Mouse (Mus musculus): ENCODE measurements around the gene Tspan17. TPM values are rescaled to one million over a fixed set of nuclear protein-coding genes. Genes with fewer than 3 reads are reported as not detected.

Tspan17 gene
- polyA plus RNA-seq, 1 experiment = 26.6 TPM

DNA sequence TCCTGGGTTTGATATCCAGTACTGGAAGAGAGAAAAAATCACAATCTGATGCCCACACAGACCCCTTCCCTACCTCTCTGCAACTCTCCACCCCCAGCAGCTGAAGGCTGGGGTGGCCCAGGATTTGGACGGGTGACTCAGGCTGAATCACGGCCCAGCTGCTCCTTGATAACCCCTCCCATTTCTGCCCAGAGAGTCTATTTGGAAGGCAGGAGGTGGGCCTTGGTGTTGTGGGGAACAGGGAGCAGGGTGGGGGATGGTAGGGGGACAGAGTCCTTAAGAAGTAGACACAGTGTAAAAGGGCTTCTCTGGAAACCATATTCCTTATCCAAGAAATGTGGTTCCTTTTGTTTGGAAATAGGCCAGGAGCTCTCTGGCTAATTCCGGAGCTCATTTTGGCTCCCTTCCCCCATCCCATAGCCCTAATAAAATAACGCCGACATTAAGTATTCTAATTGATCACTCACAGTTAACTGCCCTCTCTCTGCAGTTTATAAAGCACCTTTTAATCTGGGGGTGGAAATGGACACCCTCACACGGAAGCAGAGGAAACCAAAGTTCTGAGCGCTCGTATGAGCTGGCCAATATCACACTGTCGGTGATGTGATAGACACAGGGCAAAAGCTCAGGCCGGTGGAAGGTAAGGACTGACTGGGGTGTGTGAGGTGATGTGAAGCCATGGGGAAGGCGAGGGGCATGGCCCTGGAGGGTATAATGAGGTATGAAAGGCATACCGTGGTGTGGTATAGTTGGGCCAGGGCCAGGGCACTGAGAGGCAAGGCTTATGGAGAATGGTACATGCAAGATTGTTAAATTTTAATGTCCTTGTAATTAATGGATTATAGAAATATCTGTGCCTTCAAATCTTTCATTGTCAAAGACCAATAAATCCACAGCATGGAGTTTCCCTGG, 34.8 kb upstream of the Tspan17 start:
- Histone ChIP-seq H3K27me3 (ENCODE audit: control insufficient read depth, insufficient read depth, insufficient read length) (peaks cover 9% of the 10 kb centered on the region), H3K79me3 (ENCODE audit: low read depth) (no peaks in the 10 kb centered on the region), H3K79me2 (ENCODE audit: control insufficient read depth, insufficient read depth) (no peaks in the 10 kb centered on the region), H3K4me3 (ENCODE audit: insufficient read depth, poor library complexity, severe bottlenecking) (no peak overlapping the region), H3K36me3 (ENCODE audit: control insufficient read depth, insufficient read depth) (no peaks in the 10 kb centered on the region), H3ac (ENCODE audit: control insufficient read depth, insufficient read length, low read depth) (no peak overlapping the region)
- TF ChIP-seq MYOD1 (IDR thresholded peaks at IDR 0.05; ENCODE audit: control insufficient read depth, insufficient read length, low read depth) (peak; percentile 86), USF1 (IDR thresholded peaks at IDR 0.05; ENCODE audit: low read depth) (no peak), FOSL1 (IDR thresholded peaks at IDR 0.05; ENCODE audit: insufficient read depth, low read length, poor library complexity, severe bottlenecking) (peak; percentile 43), MAX (IDR thresholded peaks at IDR 0.05) (no peak), MYOG (IDR thresholded peaks at IDR 0.05; ENCODE audit: control insufficient read depth, extremely low read depth, insufficient read length) (no peak)

GRCm38 (mm10) chr13:54755201-54755830, 33.9 kb upstream of the Tspan17 start:
- Histone ChIP-seq H3ac (ENCODE audit: control insufficient read depth, insufficient read length, low read depth) (no peak overlapping the region), H3K79me2 (ENCODE audit: control insufficient read depth, insufficient read depth) (no peaks in the 10 kb centered on the region), H3K36me3 (ENCODE audit: control insufficient read depth, insufficient read depth) (no peaks in the 10 kb centered on the region), H3K27me3 (ENCODE audit: control insufficient read depth, insufficient read depth, insufficient read length) (peaks cover 12% of the 10 kb centered on the region), H3K79me3 (ENCODE audit: low read depth) (no peaks in the 10 kb centered on the region), H3K4me3 (ENCODE audit: insufficient read depth, poor library complexity, severe bottlenecking) (no peak overlapping the region)
- TF ChIP-seq FOSL1 (IDR thresholded peaks at IDR 0.05; ENCODE audit: insufficient read depth, low read length, poor library complexity, severe bottlenecking) (no peak), MYOG (IDR thresholded peaks at IDR 0.05; ENCODE audit: control insufficient read depth, extremely low read depth, insufficient read length) (no peak), CTCF (IDR thresholded peaks at IDR 0.05; ENCODE audit: control insufficient read depth, insufficient read depth, insufficient read length) (no peak), USF1 (IDR thresholded peaks at IDR 0.05; ENCODE audit: low read depth) (no peak), MAX (IDR thresholded peaks at IDR 0.05) (no peak), CEBPB (IDR thresholded peaks at IDR 0.05; ENCODE audit: low read depth) (no peak), MYOD1 (IDR thresholded peaks at IDR 0.05; ENCODE audit: control insufficient read depth, insufficient read length, low read depth) (no peak)

GRCm38 (mm10) chr13:54756156-54756712, 32.9 kb upstream of the Tspan17 start:
- no peak for TF ChIP-seq CEBPB (IDR thresholded peaks at IDR 0.05; ENCODE audit: low read depth)
- no peak for TF ChIP-seq MYOD1 (IDR thresholded peaks at IDR 0.05; ENCODE audit: control insufficient read depth, insufficient read length, low read depth)
- no peak for TF ChIP-seq MAX (IDR thresholded peaks at IDR 0.05)
- no peak for TF ChIP-seq CTCF (IDR thresholded peaks at IDR 0.05; ENCODE audit: control insufficient read depth, insufficient read depth, insufficient read length)
- no peak for TF ChIP-seq USF1 (IDR thresholded peaks at IDR 0.05; ENCODE audit: low read depth)
- no peak for TF ChIP-seq MYOG (IDR thresholded peaks at IDR 0.05; ENCODE audit: control insufficient read depth, extremely low read depth, insufficient read length)
- no peak for TF ChIP-seq FOSL1 (IDR thresholded peaks at IDR 0.05; ENCODE audit: insufficient read depth, low read length, poor library complexity, severe bottlenecking)
- Histone ChIP-seq H3ac (ENCODE audit: control insufficient read depth, insufficient read length, low read depth) (no peak overlapping the region), H3K79me2 (ENCODE audit: control insufficient read depth, insufficient read depth) (no peaks in the 10 kb centered on the region), H3K79me3 (ENCODE audit: low read depth) (no peaks in the 10 kb centered on the region), H3K27me3 (ENCODE audit: control insufficient read depth, insufficient read depth, insufficient read length) (peaks cover 21% of the 10 kb centered on the region), H3K36me3 (ENCODE audit: control insufficient read depth, insufficient read depth) (no peaks in the 10 kb centered on the region), H3K4me3 (ENCODE audit: insufficient read depth, poor library complexity, severe bottlenecking) (no peak overlapping the region)

DNA sequence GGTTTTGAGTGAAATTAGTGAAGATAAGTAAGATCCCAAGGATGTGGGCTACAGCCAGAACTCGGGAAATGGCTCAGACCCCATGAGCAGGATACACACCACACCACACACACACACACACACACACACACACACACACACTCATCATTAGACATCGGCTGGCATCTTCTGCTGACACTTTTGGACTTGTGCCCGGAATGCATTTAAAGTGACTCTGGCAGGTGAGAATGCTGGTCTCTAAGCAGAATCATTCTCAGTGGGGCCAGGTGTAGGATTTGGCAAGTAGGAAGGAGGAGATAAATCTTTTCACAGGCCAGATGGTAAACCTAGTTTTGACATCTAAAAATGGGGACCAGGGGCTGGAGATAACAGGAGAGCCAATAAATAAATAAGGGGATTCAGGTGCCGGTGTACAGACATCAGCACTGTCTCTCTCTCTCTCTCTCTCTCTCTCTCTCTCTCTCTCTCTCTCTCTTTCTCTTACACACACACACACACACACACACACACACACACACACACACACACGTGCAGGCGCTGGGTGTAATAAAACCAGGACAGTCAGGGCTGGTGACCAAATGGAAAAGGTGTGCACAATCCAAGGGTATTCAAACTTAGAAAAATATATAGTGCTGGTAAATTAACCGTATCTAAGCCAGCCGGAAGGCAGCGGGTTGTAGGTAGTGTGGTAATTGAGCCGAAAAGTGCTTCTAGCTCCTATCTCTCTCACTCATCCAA, 31.9 kb upstream of the Tspan17 start:
- Histone ChIP-seq H3K4me3 (ENCODE audit: insufficient read depth, poor library complexity, severe bottlenecking) (no peak overlapping the region), H3K79me3 (ENCODE audit: low read depth) (no peaks in the 10 kb centered on the region), H3ac (ENCODE audit: control insufficient read depth, insufficient read length, low read depth) (no peak overlapping the region), H3K36me3 (ENCODE audit: control insufficient read depth, insufficient read depth) (no peaks in the 10 kb centered on the region), H3K79me2 (ENCODE audit: control insufficient read depth, insufficient read depth) (no peaks in the 10 kb centered on the region), H3K27me3 (ENCODE audit: control insufficient read depth, insufficient read depth, insufficient read length) (peaks cover 31% of the 10 kb centered on the region)
- TF ChIP-seq CEBPB (IDR thresholded peaks at IDR 0.05; ENCODE audit: low read depth) (no peak), USF1 (IDR thresholded peaks at IDR 0.05; ENCODE audit: low read depth) (no peak), MYOD1 (IDR thresholded peaks at IDR 0.05; ENCODE audit: control insufficient read depth, insufficient read length, low read depth) (peak; percentile 39)

DNA sequence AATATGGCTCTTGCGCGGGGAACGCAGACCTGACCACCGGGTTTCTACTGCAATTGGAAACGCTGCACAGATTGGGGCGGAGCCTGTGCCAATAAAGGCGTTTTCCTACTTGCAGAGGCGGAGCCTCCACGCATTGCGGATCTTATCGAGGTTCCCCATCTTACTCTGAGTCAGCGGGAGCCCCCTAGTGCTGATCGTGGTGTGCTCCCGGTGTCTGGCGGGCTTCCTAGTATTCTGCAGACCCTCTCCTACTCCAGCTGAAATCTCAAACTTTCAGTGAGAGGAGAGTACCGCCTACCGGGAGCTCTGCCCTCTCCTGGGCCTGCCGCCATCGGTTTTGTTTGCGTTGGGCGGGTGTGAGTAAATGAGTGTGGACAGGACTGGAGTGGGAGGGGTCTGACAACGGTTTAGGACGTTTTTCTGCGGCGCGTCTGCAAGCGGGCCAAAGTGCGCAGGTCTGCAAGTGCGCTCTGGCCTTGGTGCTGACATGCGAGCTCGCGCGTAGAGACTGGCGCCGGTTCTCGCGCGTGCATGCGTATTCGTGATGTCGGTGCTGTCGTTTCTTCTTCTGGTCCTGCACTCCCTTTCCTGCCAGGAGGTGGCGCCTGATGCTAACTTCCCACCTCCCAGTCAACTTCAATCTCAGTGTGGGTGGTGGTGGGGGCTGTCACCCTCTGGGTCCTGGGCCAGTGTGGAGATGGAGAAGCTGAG, 31.0 kb upstream of the Tspan17 start:
- Histone ChIP-seq H3K36me3 (ENCODE audit: control insufficient read depth, insufficient read depth) (no peaks in the 10 kb centered on the region), H3K79me2 (ENCODE audit: control insufficient read depth, insufficient read depth) (no peaks in the 10 kb centered on the region), H3K4me3 (ENCODE audit: insufficient read depth, poor library complexity, severe bottlenecking) (no peak overlapping the region), H3ac (ENCODE audit: control insufficient read depth, insufficient read length, low read depth) (no peak overlapping the region), H3K27me3 (ENCODE audit: control insufficient read depth, insufficient read depth, insufficient read length) (peaks cover 40% of the 10 kb centered on the region), H3K79me3 (ENCODE audit: low read depth) (no peaks in the 10 kb centered on the region)
- TF ChIP-seq MYOG (IDR thresholded peaks at IDR 0.05; ENCODE audit: control insufficient read depth, extremely low read depth, insufficient read length) (no peak), CTCF (IDR thresholded peaks at IDR 0.05; ENCODE audit: control insufficient read depth, insufficient read depth, insufficient read length) (peak; percentile 71), CEBPB (IDR thresholded peaks at IDR 0.05; ENCODE audit: low read depth) (no peak), MAX (IDR thresholded peaks at IDR 0.05) (peak; percentile 33)
